Mouse (Mus musculus) cerebellum, adult 2 months (tissue): ENCODE measurements around the gene Gcdh.

Experiments used
- CTCF ChIP-seq: fragments of 200-500 bp; IDR thresholded peaks from 2 replicates; pipeline ENCODE4 v1.5.1; 2011; ENCODE audit warnings: low read depth, mild to moderate bottlenecking, control low read depth, low read length, moderate library complexity, borderline replicate concordance; ENCODE audit not compliant: insufficient read depth
- POLR2A ChIP-seq: fragments of 200-500 bp; IDR thresholded peaks from 2 replicates; pipeline ENCODE4 v1.6.1; 2011; ENCODE audit warnings: low read length, control low read depth, borderline replicate concordance; ENCODE audit not compliant: insufficient read depth

GRCm38 (mm10) chr8:84872309-84872965 lies 21.3 kb downstream of the Gcdh start:
- TF ChIP-seq CTCF (no peak), POLR2A (no peak)
